Mouse (Mus musculus) urinary bladder, postnatal 25 days (tissue): ENCODE measurements around the gene C7.
A peak's percentile ranks its signal among the peaks of the same experiment; 100 is the strongest.
"Not testable (repeated sequence)": the region's sequence is repeated elsewhere in the genome, so short reads cannot be mapped to it uniquely, and the experiment has no call there.

ENCODE experiments used
- DNase-seq: peaks from one replicate; pipeline ENCODE4 v3.0.0; 2022; ENCODE audit warnings: low spot score

The C7 gene

DNA sequence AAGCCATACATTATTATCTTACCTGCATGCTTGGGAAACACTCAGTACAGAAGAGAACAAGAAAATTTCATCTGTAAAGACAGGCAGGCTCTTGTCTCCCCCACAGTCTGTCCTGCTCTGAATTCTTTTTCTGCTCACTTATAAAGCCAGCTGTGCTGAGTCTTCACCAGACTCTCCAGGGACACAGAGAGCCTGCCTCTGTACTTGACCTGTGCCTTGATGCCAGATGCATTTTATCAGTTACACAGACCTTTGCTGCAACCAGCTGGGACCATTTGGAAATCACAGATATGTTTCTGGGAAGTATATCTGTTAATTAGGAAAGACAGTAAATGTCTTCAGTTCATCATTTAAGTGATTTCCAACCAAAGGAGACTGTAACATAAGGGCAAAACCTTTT, at the start of gene C7:
TSS of gene C7 (minus strand) at position 106 of the 400 bp plus-strand sequence.
- DNase-seq = no peak

DNA sequence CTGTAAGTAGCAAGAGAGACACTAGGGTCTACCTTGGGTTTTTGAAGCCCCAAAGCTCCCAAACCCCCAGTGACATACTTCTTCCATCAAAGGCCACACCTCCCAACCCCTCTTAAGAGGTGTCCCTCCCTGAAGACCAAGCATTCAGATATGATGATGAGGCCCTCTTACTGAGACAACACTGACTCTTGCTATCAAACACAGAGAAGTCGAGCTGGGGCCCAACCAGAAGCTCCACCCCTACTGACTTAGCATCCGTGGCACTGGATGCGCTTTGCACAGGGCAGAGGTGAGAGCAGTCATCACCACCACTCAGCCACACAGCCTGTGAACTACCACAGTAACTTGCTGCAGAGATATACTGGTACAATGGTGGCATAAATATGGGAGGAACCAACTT, 49.1 kb upstream of the C7 start:
- no peak for DNase-seq

DNA sequence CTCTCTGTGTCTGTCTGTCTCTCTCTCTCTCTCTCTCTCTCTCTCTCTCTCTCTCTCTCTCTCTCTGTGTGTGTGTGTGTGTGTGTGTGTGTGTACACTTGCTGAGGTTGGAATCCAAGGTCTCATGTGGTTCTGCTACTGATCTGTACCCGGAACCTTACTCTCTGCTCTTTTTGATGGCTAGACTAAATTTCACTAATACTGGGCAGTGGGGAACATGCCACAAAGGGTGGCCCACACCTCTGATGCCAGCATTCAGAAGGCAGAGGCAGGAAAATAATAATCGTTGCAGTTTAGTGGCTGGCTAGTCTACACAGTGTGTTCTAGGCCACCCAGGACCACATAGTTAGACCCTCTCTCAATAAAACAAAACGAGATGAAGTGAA, 45.1 kb upstream of the C7 start:
- DNase-seq = no peak

DNA sequence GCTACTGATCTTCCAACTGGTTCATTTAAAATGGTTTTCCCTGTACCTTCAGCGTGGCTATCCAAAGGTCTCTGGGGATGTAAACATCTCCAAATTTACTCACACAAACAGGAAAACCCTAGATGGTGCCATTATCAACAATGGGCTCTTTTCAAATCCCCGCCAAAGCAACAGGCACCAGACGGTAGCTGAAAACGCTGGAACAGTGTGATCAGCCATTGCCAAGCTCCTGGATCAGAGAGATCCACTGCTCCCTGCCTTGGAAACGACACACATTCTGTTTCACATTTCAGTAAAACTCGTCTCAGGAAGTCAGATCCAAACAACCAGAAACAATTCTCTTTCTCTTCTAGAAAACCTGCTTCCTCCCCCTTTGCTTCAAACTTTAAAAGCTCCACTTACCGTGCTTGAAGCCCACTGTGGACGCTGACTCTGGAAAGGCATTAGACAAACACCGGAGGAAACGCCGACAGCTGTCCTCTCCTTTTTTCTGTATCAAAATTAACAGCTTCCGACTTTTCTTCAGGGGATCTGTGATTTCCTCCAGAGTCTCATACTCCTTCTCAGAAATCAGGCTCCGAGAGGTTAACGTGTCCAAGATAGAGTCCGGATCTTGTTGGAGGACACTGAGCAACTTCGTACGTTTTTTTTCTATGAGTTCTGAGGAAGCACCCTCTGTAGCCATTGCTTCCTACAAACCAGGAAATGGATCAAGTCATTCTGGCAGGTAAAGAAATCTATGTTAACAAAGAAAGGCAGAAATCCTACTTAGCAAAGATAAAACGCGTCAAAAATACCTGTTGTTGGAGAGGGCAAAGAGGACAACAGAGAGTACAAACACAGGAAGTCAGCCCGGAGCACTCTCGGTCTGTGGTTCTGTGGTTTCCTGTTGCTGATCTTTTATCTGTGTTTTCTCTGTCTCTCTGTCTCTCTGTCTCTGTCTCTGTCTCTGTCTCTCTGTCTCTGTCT, 44.4 kb upstream of the C7 start, which contains the start of gene Card6:
TSS of gene Card6 (minus strand) at position 854 of the 969 bp plus-strand sequence.
- DNase-seq = no peak

DNA sequence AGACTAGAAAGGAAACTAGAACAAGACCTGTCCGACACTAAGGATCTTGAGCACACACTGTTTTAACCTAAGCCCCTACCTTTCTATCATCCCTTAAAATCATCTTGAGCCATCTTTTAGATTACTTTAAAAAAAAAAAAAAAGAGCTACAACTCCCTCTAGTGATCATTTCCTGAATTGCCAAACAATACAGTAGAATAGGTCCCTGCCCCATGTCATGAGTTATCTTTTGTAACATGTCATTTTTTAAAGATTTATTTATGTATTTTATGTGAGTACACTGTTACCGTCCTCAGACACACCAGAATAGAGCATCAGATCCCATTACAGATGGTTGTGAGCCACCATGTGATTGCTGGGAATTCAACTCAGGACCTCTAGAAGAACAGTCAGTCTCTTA, 42.8 kb upstream of the C7 start:
- no peak for DNase-seq

DNA sequence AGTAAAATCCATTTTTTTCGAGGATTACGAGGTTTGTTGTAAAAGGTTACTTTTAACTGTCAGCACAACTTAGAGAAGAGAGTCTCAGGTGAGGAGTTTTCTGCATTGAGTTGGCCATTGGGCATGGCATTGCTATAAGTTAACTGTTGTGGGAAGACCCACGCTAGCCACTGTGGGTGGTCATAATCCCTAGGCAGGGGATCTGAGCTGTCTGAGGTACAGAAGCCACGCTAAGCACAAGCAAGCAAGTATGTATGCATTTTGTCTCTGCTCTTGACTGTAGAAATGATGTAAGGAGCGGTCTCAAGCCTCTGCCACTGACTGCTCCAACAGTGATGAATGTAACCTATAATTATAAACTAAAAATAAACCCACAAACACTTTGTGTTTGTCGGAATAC, 42.4 kb upstream of the C7 start:
- DNase-seq = no peak

DNA sequence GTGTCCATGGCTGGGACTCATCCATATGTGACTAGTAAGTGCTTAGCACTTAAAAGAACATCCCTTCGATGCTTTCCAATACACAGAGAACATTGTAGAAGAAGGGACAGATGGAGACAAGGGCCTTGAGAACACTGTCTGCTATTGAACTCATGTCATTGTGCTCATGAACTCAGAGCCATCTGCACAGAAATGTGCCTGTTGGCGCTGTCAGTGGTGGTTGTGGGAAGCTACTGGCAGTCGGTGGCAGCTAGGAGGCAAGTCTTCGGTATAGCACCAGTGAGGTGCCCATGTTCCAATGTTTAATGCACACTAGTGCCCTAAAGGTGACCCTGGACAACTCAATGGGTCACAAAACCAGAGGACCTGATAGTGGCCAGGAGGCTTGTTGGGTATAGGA, 38.8 kb upstream of the C7 start:
- no peak for DNase-seq

DNA sequence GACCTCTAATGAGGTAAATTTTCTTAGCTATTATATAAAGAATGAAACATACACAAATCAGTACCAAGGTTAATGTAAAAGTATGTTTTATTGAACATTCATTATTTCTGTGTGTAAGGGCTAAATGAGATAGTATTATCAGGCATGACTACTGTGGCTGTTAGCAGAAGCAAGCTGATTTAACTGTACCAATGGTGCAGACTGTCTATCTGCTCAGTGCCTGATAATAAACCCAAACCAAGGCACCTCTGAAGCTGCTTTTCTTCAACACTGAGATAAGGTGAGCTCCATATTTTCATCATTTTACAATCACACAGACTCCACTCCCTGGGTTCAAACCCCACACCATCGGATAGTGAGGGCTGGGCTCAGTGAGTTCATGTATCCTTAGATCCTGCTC, 33.8 kb upstream of the C7 start:
- no peak for DNase-seq

DNA sequence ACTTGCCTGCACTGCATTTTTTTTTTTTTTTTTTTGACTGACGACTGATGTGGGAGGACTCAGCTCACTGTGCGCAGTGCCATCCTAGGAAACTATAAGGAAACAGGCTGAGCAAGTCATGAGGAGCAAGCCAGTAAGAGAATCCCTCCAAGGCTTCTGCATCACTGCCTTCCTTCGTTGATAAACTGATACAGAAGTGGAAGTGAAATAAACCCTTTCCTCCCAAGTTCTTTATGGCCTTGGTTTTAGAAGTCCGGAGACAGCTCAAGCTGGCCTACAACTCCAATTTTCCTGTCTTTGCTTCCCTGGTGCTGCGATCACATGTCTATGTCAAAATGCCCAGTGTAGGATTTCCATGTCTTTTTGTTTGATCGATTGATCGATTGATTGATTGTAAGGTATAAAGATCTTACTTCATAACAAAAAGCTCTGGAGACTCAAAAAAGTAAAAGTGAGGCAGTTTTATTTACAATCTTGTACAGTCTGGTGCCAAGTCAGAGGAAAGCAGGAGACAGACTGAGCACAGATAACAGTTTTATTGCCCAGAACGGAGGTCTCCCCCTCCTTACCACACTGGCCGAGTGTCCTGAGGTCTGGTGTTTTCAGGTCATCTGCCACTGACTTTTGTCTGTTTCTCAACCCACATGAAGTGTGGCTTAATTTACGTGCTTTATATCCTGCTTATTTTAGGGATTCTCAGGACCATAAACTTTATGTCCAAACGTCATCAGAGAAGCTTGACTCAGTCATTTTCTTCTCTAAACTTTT, 32.2 kb upstream of the C7 start:
- DNase-seq = no peak

DNA sequence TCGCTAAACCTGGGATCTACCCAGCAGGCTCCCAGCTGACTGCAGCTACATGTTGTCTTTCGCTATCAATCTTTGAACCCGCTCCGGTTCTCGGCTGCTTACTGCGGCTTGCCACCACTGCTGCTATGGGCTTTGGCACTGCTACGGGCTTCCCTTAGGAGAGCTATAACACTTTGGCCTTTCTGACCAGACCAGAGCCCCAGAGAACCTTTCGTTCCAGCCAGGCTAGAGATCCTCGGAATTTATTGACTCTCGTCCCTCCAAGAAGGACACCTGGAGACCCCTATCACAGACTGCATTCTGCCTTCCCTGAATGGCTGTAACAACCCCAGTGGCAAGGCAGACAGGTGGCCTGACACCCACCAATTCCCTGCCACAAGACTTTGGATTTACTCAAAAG, 26.6 kb upstream of the C7 start:
- no peak for DNase-seq

DNA sequence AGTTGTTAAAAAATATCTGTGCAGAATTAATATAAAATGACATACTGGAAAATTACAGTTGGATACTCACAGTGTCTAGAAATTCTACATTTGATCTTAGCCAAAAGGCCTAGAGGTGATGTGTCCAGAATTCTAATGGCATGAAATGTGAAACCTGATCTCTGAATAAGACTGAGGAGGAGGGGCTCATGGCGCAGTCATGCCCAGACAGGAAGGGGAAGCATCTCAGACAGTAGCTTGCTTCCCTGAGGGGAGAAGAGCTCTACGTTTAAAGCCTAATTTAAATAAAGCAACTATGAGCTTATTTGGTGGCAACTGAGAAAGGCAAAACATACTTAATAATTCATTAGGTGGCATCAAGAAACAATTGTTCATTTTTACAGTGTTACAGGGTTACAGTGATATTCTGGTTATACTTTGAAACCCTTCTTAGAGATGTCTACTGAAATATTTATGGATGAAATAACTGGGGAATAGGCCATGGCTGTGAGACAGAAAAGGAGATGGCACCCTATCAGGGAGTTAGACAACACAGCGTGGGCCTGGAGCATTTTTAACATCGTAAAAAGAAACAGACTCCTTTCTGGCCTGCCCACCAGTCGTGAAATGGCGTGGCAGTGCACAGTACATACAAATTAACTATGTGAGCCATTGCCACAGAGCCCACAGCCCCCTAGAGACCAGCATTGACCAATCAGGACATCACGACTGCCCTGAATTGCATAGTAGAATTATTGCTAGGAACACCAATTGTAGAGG, 25.5 kb upstream of the C7 start:
- no peak for DNase-seq

DNA sequence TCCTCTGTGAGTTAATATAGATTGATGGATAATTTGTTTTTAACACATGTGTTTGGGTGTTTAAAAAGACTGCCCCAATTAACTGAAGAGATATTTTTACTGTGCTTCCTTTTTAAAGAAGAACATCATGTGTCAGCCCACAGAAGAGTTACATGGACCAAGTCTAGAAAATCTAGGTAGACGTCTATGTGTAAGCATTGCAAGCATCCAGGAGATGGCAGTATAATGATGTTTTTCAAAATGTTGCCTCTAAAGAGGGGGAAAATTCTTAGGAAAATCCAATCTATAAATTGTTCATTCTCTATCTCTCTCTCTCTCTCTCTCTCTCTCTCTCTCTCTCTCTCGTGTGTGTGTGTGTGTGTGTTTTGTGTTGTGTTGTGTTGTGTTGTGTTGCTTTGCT, 22.6 kb upstream of the C7 start:
- DNase-seq = no peak

DNA sequence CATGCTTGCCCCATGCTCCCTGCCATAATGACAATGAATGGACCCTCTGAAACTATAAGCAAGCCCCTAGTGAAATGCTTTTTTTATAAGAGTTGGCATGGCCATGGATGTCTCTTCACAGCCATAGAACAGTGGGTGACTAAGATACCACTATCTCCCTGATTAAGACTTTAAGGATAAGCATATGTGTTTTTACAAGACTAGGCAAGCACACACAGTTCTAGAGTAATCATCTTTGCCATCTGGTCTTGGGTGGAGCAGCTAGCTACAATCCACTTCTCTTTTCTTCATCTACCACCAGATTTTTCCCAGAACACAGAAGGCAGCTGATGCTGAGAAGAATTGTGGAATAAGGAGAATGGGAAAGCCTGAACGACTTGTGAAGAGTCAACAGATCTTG, 17.7 kb upstream of the C7 start:
- DNase-seq = no peak

DNA sequence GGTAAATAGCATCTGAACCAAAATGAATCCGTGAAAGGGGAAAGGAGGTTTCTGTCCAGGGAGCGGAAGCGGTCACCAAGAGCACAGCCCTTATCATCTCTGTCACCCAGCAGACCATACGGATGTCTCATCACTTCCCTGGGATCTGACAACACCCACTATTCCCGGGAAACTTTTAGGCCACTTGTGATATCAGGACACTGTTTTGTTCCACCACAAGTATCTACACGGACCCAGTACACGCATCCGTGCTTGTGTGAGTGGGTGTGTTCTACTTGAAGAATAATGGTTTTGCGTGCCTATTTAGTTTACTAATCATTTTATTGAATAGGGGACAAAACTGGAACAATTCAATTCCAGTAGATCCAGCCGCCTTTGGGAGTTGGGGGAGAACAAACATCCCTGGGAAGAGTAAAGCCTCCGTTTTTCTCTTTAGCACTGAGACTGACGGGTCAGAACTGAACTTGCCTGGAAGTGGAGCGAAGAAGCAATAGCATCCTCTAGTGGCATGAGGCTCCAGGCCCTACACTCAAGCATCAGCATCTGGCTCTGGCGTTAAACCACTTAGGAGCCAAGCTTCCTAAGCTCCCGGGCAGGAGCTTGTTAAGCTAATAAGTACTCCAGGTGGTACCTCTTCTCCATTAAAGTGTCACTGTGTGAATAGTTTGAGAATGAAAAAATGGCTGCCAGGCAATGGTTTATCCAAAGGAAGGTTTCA, 5.4 kb upstream of the C7 start:
- DNase-seq = peak; percentile 16

DNA sequence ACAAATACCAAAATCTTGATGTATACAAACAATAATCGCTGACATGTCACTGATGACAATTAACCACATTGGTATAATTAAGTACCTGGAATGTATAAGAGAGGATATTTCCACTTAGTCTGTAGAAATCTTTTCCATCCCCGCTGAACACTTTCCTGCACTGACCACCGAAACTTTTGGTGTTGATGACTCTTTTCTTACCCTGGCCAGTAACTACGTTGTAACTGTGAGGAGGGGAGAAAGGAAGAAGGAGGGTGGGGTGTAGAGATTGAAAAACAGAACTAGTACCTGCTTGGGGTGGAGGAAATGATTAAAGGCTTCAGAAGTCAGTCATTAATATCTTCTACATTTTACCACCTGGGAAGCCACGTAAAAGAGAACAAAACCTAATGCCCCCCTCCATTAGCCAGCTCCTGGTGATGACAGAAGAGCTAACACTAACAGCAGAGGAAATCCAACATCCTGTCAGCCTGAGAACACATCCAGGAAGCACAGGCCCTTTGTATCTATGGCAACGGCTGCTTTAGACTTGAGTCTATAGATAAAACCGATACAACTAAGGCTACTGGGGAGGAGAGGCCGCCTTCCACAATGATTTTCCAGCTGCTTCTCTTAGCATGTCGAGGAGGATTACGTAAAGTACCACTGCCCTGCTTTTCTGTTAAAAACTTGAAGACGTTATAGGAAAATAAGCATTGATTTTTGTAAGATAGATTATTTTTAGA, 17.8 kb downstream of the C7 start:
- DNase-seq = no peak

DNA sequence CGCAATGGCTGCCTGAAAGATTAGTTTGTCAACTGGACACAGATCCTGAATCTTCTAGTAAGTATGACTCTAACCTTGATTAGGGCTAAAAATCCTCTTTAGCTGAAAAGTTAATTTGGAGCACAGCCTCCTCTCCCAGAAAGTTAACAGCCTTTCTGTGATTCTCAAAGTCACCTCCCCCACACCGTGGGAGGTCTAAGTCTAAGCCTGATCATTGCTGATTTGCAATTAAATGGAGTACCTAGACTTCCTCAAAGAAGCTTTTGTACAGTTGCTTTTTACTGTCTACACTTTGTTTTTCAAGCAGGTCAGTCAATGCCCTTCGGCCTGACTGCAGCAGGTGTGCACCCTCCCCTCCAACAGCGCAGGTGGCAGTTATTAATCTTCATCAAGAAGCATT, 34.3 kb downstream of the C7 start:
- no peak for DNase-seq

DNA sequence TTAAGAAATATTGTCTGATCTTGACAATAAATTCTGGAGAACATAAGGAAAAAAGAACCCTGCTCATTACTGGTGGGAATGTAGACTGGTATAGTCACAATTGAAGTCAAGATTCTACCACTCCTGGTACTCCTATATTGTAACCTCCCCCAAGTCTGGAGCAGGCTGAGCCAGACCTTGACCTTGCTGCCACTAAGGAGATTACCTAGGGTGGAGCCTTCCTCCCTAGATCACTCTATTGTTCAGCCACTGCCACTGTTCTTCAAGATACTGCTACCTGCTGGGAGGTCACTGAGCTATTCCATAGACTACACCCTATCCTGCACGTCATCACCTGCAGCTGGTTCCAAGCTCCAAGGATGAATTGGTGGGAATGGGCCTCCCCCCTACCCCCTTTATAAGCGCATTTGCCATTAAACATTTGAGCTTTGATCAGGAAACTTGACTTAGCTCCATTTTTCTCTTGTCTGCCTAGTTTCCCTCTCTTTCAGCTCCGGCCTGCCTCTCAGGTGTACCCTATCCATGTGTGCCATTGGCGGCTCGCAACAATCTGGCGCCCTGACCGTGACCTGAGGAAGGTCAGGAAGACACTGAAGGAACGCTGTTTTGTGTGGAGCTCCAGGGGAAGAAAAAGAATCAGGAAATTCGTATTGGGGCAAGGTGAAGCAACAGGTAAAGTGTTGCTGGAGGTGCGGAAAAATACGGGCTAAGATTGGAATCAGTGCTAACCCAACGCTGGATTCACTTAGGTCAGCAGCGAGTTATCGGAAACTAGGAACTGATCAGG, 39.9 kb downstream of the C7 start:
- not testable (repeated sequence) for DNase-seq

DNA sequence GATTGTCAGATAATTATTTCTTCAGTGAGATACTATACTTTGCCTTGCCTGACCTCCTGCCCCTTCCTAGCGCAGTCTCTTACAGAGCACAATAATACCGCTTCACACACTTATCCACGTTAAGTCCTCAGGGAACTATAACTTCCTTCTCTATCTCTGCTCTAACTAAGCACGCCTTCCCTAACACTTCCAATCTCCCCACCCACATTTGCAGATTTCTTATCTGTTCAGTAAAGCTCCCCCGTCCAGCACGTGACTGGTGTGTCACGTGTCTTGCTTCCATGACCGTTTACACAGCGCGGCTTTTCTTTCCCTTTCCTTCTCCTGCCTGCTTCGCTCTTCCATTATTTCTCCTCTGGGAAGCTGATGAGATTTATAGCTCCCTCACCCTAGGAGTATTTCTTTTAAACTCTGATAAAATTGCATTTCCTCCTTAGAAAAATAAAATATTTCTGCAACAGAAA, 53.9 kb downstream of the C7 start:
- peak; percentile 7 for DNase-seq

DNA sequence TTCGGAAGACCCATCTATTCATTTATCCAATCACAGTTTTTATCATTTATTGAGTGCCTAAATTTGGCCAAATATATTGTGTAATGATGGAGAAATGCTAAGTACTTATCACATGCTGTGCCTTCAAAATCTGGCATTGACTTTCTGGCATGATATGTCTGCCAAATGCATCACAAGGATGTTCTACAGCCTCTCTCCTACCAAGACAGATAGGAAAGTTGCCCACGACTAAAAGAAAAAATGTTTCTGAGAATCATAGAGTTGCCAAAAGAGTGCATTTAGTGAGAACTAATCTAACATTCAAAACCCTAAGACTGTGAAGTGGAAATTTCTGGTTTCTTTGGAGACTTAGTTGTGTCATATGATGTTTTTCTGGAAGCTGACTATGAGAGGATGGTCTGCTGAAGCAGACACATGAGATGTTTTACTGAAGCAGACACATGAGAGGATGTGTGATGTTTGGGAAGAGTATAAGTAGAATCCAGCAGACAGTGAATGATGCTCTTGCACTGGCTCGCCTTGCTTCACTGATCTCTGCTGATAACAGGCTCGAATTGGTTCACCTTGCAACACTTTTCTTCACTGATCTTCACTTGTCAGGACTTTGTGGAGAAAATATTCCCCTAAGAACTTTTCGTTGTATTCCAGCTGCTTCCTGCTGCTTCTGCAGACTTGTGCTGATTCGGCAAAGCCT, 59.9 kb downstream of the C7 start:
- DNase-seq = no peak

DNA sequence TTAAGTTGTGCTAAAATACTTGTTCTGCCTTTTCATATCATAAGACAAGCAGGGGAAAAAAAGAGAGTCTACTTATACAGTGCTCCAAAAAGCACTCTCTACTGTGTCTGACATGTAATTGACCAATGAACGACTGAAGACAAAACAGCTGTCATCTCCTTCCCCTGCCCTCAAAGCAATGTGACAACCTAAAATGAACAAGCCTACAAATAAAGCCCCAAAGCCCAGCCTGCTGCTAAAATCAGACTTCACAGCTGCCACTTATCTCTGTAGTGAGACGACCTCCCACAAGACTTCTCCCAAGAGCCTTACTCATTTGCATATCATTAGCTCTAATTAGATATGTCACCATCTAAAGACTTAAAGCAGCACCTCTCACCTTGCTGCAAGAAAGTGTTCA, 60.6 kb downstream of the C7 start:
- DNase-seq = no peak
